Mouse (Mus musculus) neural tube, embryonic 11.5 days (tissue): ENCODE measurements around the gene Atrip. TPM values are rescaled to one million over a fixed set of nuclear protein-coding genes. Genes with fewer than 3 reads are reported as not detected.

Source experiments
- ATAC-seq: fragments of 200-750 bp; cut with Nextera tagmentation; 2 replicates; pipeline ENCODE4 v1.8.0; 2017; ENCODE audit warnings: moderate number of reproducible peaks, mild to moderate bottlenecking, moderate TSS enrichment, moderate library complexity; ENCODE audit not compliant: insufficient read depth, low FRiP score, low TSS enrichment
- DNase-seq: peaks from one replicate; pipeline ENCODE4 v3.0.0-alpha.2; 2015; ENCODE audit warnings: low spot score
- H3K27ac ChIP-seq: fragments of 300-500 bp; sonication (generic); 2 replicates; pipeline ENCODE4 v1.5.1; 2014; ENCODE audit warnings: low read depth, mild to moderate bottlenecking, low read length
- H3K27me3 ChIP-seq: fragments of 300-500 bp; sonication (generic); 2 replicates; pipeline ENCODE4 v1.6.1; 2014; ENCODE audit warnings: mild to moderate bottlenecking, low read length, mixed read lengths; ENCODE audit not compliant: control insufficient read depth, insufficient read depth
- H3K36me3 ChIP-seq: fragments of 300-500 bp; sonication (generic); 2 replicates; pipeline ENCODE4 v1.6.1; 2014; ENCODE audit warnings: mild to moderate bottlenecking, low read length, moderate library complexity, mixed read lengths; ENCODE audit not compliant: control insufficient read depth, insufficient read depth
- H3K4me1 ChIP-seq: fragments of 300-500 bp; sonication (generic); 2 replicates; pipeline ENCODE4 v1.6.1; 2014; ENCODE audit warnings: low read length, mixed read lengths; ENCODE audit not compliant: control insufficient read depth, insufficient read depth
- H3K4me2 ChIP-seq: fragments of 300-500 bp; sonication (generic); 2 replicates; pipeline ENCODE4 v1.6.1; 2014; ENCODE audit warnings: low read depth, mild to moderate bottlenecking, moderate library complexity
- H3K4me3 ChIP-seq: fragments of 300-500 bp; sonication (generic); 2 replicates; pipeline ENCODE4 v1.5.1; 2014; ENCODE audit warnings: low read depth, low read length
- H3K9ac ChIP-seq: fragments of 300-500 bp; sonication (generic); 2 replicates; pipeline ENCODE4 v1.6.1; 2014; ENCODE audit warnings: mild to moderate bottlenecking, low read length
- H3K9me3 ChIP-seq: fragments of 300-500 bp; sonication (generic); 2 replicates; pipeline ENCODE4 v1.6.1; 2016; ENCODE audit warnings: low read length; ENCODE audit not compliant: control insufficient read depth
- WGBS: fragments of 180-500 bp; shearing (Covaris S2); extraction: QIAGEN DNeasy Blood & Tissue Kit; methylation state at CpG from one replicate; pipeline ENCODE4 v1.1.7; 2014; 5-methylcytosine and 5-hydroxymethylcytosine counted together
- polyA plus RNA-seq: library from polyadenylated mRNA; unstranded; fragments of >200 nt; fragmentation: Nextera tagmentation; extraction: Ambion mirVana; gene quantifications from 2 replicates; pipeline ENCODE4 v1.2.1, GENCODE M21; 2014

Gene Atrip
- polyA plus RNA-seq = 25.3 and 26.4 TPM in 2 replicates

- no peaks in the 10 kb centered on the region for H3K9me3 ChIP-seq
- under 1% methylated on average over 56 of the region's 57 CpGs for WGBS
- peak; percentile 99 for ATAC-seq
- H3K4me2 ChIP-seq = peak within 1 kb of the TSS; percentile 93
- H3K36me3 ChIP-seq = peaks cover 5% of the 10 kb centered on the region
- H3K4me1 ChIP-seq = peaks cover 9% of the 10 kb centered on the region
- peak; percentile 93 for DNase-seq
- peak within 1 kb of the TSS; percentile 90 for H3K9ac ChIP-seq
- 0 out of 2 replicates have a peak within 1 kb of the TSS, but pooled peaks have one; percentile 5 for H3K27ac ChIP-seq
- H3K4me3 ChIP-seq = peak within 1 kb of the TSS; percentile 84
- no peaks in the 10 kb centered on the region for H3K27me3 ChIP-seq
These were observed at the start of gene Atrip for GRCm38 (mm10) chr9:109073661-109074573. Gene Atrip, minus strand, starts transcription at chr9:109074124.

GRCm38 (mm10) chr9:109123266-109123665, 49.3 kb upstream of the Atrip start:
- Histone ChIP-seq H3K36me3 (peaks cover 3% of the 10 kb centered on the region), H3K27me3 (no peaks in the 10 kb centered on the region), H3K9ac (no peak overlapping the region), H3K4me3 (no peak overlapping the region), H3K4me1 (no peaks in the 10 kb centered on the region), H3K27ac (no peak overlapping the region), H3K4me2 (no peak overlapping the region), H3K9me3 (no peaks in the 10 kb centered on the region)
- ATAC-seq (no peak), DNase-seq (no peak)
- 73% methylated on average over 6 of the region's 6 CpGs for WGBS

DNA sequence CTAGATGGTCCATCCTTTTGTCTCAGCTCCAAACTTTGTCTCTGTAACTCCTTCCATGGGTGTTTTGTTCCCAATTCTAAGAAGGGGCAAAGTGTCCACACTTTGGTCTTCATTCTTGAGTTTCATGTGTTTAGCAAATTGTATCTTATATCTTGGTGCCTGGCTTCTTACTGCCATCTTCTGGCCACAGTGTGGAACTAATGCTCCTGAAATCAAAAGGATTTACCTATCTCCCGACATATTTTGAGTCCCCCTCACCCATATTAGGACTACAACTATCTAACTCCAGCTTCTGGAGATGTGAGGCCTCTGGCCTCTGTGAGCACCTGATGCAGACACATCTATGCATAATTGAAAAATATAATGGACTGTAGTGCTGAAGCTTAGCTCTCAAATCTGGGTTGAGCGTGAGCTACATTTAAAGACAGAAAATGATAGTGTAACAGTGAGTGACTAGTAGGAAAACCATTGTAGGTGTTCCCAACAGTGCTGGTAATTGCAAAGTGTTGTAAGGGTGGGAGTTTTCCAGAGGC, 48.7 kb upstream of the Atrip start:
- no peak for DNase-seq
- ATAC-seq = no peak
- Histone ChIP-seq H3K4me1 (no peaks in the 10 kb centered on the region), H3K36me3 (peaks cover 9% of the 10 kb centered on the region), H3K9ac (no peak overlapping the region), H3K27ac (no peak overlapping the region), H3K4me3 (no peak overlapping the region), H3K4me2 (no peak overlapping the region), H3K27me3 (no peaks in the 10 kb centered on the region), H3K9me3 (no peaks in the 10 kb centered on the region)
- WGBS = 52% methylated on average over 2 of the region's 2 CpGs

DNA sequence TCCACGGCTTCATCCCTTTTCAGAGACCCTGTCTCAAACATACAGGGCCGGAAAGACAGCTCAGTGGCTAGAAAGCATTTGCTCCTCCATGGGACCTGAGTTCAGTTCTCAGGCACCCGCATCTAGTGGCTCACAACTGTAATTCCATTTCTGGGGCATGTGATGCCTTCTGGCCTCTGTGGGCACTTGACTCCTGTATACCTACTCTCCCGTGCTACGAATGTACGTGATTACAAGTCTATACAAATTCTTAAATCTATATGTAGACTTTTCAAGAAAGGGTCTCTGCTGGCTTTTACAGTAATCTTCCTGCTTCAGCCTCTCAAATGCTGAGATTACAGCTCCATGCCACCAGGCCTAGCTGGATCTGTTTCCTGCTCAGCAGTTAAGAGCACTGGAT, 47.0 kb upstream of the Atrip start:
- WGBS = 93% methylated on average over 6 of the region's 6 CpGs
- Histone ChIP-seq H3K27ac (no peak overlapping the region), H3K4me2 (no peak overlapping the region), H3K4me1 (no peaks in the 10 kb centered on the region), H3K27me3 (no peaks in the 10 kb centered on the region), H3K4me3 (no peak overlapping the region), H3K9me3 (no peaks in the 10 kb centered on the region), H3K36me3 (peaks cover 16% of the 10 kb centered on the region), H3K9ac (no peak overlapping the region)
- ATAC-seq = no peak
- DNase-seq = no peak

GRCm38 (mm10) chr9:109119571-109119970, 45.6 kb upstream of the Atrip start:
- DNase-seq (no peak), ATAC-seq (no peak)
- Histone ChIP-seq H3K27ac (no peak overlapping the region), H3K4me3 (no peak overlapping the region), H3K9ac (no peak overlapping the region), H3K9me3 (no peaks in the 10 kb centered on the region), H3K4me2 (no peak overlapping the region), H3K27me3 (no peaks in the 10 kb centered on the region), H3K4me1 (no peaks in the 10 kb centered on the region), H3K36me3 (peaks cover 25% of the 10 kb centered on the region)
- WGBS = 92% methylated on average over 9 of the region's 9 CpGs

- Histone ChIP-seq H3K4me1 (no peaks in the 10 kb centered on the region), H3K9me3 (no peaks in the 10 kb centered on the region), H3K27me3 (no peaks in the 10 kb centered on the region), H3K4me3 (no peak overlapping the region), H3K4me2 (no peak overlapping the region), H3K27ac (no peak overlapping the region), H3K9ac (no peak overlapping the region), H3K36me3 (peaks cover 30% of the 10 kb centered on the region)
- DNase-seq = no peak
- 92% methylated on average over 4 of the region's 4 CpGs for WGBS
- ATAC-seq = no peak
These were observed 44.2 kb upstream of the Atrip start for GRCm38 (mm10) chr9:109118106-109118505.

DNA sequence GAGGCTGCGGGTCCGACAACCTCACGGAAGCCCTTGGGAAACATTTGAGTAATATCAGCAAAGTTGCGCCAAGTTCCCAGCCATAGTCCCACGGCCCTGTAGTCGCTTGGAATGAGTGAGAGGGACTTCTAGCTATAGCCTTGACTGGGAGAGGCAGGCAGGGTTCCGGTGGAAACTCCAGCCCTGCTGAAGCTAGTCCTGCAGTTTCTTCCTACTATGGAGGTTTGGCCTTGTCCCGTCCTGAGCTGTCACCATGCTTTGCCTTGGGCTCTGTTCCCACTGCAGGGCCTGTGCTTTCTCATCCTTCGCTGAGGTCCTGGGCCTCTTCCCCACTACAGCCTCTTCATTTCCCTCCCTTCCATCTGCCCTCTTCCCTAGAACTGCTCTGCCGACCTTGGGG, 42.3 kb upstream of the Atrip start:
- Histone ChIP-seq H3K4me3 (no peak overlapping the region), H3K9me3 (no peaks in the 10 kb centered on the region), H3K36me3 (peaks cover 36% of the 10 kb centered on the region), H3K9ac (no peak overlapping the region), H3K4me1 (no peaks in the 10 kb centered on the region), H3K4me2 (no peak overlapping the region), H3K27me3 (no peaks in the 10 kb centered on the region), H3K27ac (no peak overlapping the region)
- 95% methylated on average over 10 of the region's 10 CpGs for WGBS
- ATAC-seq = no peak
- DNase-seq = no peak

DNA sequence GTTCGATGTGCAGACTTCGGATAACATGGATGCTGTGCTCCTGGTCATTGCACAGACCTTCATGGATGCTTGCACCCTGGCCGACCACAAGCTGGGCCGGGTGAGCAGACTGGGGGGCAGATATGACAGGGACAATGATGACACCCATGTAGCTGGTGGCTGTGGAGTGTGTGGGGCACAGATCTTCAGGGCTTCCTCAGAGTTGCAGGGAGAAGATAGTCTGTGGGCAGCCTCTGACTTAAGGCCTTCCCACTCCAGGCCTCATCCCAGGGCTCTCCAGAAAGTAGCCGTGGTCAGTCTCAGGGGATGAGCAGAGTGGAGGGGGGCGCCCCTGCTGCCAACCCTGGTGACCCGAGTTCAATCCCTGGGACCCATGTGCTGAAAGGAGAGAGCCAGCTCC, 40.9 kb upstream of the Atrip start:
- Histone ChIP-seq H3K27me3 (no peaks in the 10 kb centered on the region), H3K4me1 (no peaks in the 10 kb centered on the region), H3K27ac (no peak overlapping the region), H3K4me3 (no peak overlapping the region), H3K36me3 (peaks cover 41% of the 10 kb centered on the region), H3K4me2 (no peak overlapping the region), H3K9ac (no peak overlapping the region), H3K9me3 (no peaks in the 10 kb centered on the region)
- WGBS = 81% methylated on average over 7 of the region's 7 CpGs
- ATAC-seq = no peak
- no peak for DNase-seq

GRCm38 (mm10) chr9:109114276-109114675, 40.4 kb upstream of the Atrip start:
- H3K9me3 ChIP-seq = no peaks in the 10 kb centered on the region
- WGBS = 96% methylated on average over 11 of the region's 11 CpGs

More at GRCm38 (mm10) chr9:109114276-109114675, 40.4 kb upstream of the Atrip start:
- DNase-seq (no peak), ATAC-seq (no peak)
- no peak overlapping the region for H3K27ac ChIP-seq
- no peak overlapping the region for H3K9ac ChIP-seq
- H3K27me3 ChIP-seq = no peaks in the 10 kb centered on the region
- H3K4me1 ChIP-seq = no peaks in the 10 kb centered on the region
- H3K4me3 ChIP-seq = no peak overlapping the region
- no peak overlapping the region for H3K4me2 ChIP-seq
- peaks cover 43% of the 10 kb centered on the region for H3K36me3 ChIP-seq
